Mouse (Mus musculus): ENCODE results near the gene Hspa2.

- TF ChIP-seq CTCF (IDR thresholded peaks at IDR 0.05; ENCODE audit: low read depth, low read length) (no peak), POLR2A (IDR thresholded peaks at IDR 0.05; ENCODE audit: extremely low read depth, insufficient read depth, low read length) (no peak)
Measured at GRCm38 (mm10) chr12:76378556-76378955, 25.4 kb upstream of the Hspa2 start.

Measured in liver, adult 2 months (tissue).